8 mouse cellular contexts compared by ENCODE assay signal in genomic region chr1:64288812-64289447, GRCm38 (mm10).
DNase-seq lines count a peak whose midpoint lies in the region; ATAC-seq lines count a peak whose summit lies in the region.

No protein-coding gene starts in this region.

- H3K9me3 ChIP-seq in liver, embryonic 11.5 days (ENCODE audit: control insufficient read depth, low read length): no peaks in the 10 kb centered on the region
- H3K9me3 ChIP-seq in hindbrain, embryonic 13.5 days: no peaks in the 10 kb centered on the region
- H3K9me3 ChIP-seq in neural tube, embryonic 14.5 days (ENCODE audit: control insufficient read depth, low read length): no peaks in the 10 kb centered on the region
- no peaks in the 10 kb centered on the region for H3K9me3 ChIP-seq in liver, embryonic 12.5 days (replicated peaks)

- no peaks in the 10 kb centered on the region for H3K36me3 ChIP-seq in liver, embryonic 11.5 days (ENCODE audit: control insufficient read depth, insufficient read depth, low read length)
- H3K36me3 ChIP-seq in hindbrain, embryonic 13.5 days: no peaks in the 10 kb centered on the region
- no peaks in the 10 kb centered on the region for H3K36me3 ChIP-seq in neural tube, embryonic 14.5 days (ENCODE audit: control insufficient read depth, insufficient read depth, low read length)
- H3K36me3 ChIP-seq in liver, embryonic 12.5 days: no peaks in the 10 kb centered on the region

- WGBS in liver, embryonic 11.5 days: 54% methylated on average over 12 of the region's 12 CpGs
- WGBS in hindbrain, embryonic 13.5 days: 45% methylated on average over 12 of the region's 12 CpGs
- WGBS in neural tube, embryonic 14.5 days: 30% methylated on average over 12 of the region's 12 CpGs
- 60% methylated on average over 12 of the region's 12 CpGs for WGBS in liver, embryonic 12.5 days (ENCODE audit: insufficient replicate concordance)

- ATAC-seq in cerebellum, adult (ENCODE audit: insufficient number of reproducible peaks, low FRiP score, low TSS enrichment): no peak
- ATAC-seq in liver, embryonic 11.5 days (replicated peaks; ENCODE audit: low FRiP score): no peak
- ATAC-seq in hindbrain, embryonic 13.5 days (ENCODE audit: low FRiP score): peak; percentile 74
- peak; percentile 91 for ATAC-seq in neural tube, embryonic 14.5 days (ENCODE audit: low read depth)
- ATAC-seq in liver, embryonic 12.5 days: no peak

- no peak overlapping the region for H3K27ac ChIP-seq in liver, embryonic 11.5 days (ENCODE audit: low read depth, low read length)
- H3K27ac ChIP-seq in hindbrain, embryonic 13.5 days: peak overlapping the region; percentile 48
- H3K27ac ChIP-seq in neural tube, embryonic 14.5 days (ENCODE audit: low read depth, low read length): peak overlapping the region; percentile 4; the same call in 1 of the 2 replicates
- no peak overlapping the region for H3K27ac ChIP-seq in liver, embryonic 12.5 days

- no peak overlapping the region for H3K4me3 ChIP-seq in liver, embryonic 11.5 days (ENCODE audit: low read depth, low read length)
- H3K4me3 ChIP-seq in hindbrain, embryonic 13.5 days: no peak overlapping the region
- H3K4me3 ChIP-seq in neural tube, embryonic 14.5 days (ENCODE audit: low read depth, low read length): no peak overlapping the region
- no peak overlapping the region for H3K4me3 ChIP-seq in liver, embryonic 12.5 days

- H3K4me1 ChIP-seq in liver, embryonic 11.5 days (replicated peaks; ENCODE audit: control insufficient read depth, insufficient read depth, low read length): no peaks in the 10 kb centered on the region
- H3K4me1 ChIP-seq in hindbrain, embryonic 13.5 days (replicated peaks): peaks cover 6% of the 10 kb centered on the region
- H3K4me1 ChIP-seq in neural tube, embryonic 14.5 days (ENCODE audit: control insufficient read depth, insufficient read depth, low read length): no peaks in the 10 kb centered on the region
- H3K4me1 ChIP-seq in liver, embryonic 12.5 days: no peaks in the 10 kb centered on the region

- H3K4me2 ChIP-seq in liver, embryonic 11.5 days: no peak overlapping the region
- H3K4me2 ChIP-seq in hindbrain, embryonic 13.5 days: 0 out of 2 replicates have a peak overlapping the region, but pooled peaks have one; percentile 3
- peak overlapping the region; percentile 11; the same call in 1 of the 2 replicates for H3K4me2 ChIP-seq in neural tube, embryonic 14.5 days (ENCODE audit: low read depth, low read length)
- H3K4me2 ChIP-seq in liver, embryonic 12.5 days: no peak overlapping the region

- DNase-seq in cerebellum, adult 8-10 months: peak; percentile 19
- peak; percentile 9 for DNase-seq in liver
- DNase-seq in liver, embryonic 11.5 days (ENCODE audit: low spot score): no peak
- no peak for DNase-seq in thymus, postnatal 25 days

- no peak overlapping the region for H3K9ac ChIP-seq in liver, embryonic 11.5 days (ENCODE audit: low read depth, low read length)
- no peak overlapping the region for H3K9ac ChIP-seq in hindbrain, embryonic 13.5 days
- no peak overlapping the region for H3K9ac ChIP-seq in neural tube, embryonic 14.5 days (replicated peaks; ENCODE audit: low read depth, low read length)
- H3K9ac ChIP-seq in liver, embryonic 12.5 days: no peak overlapping the region

- no peaks in the 10 kb centered on the region for H3K27me3 ChIP-seq in liver, embryonic 11.5 days (replicated peaks; ENCODE audit: control insufficient read depth, insufficient read depth, low read length)
- H3K27me3 ChIP-seq in hindbrain, embryonic 13.5 days: no peaks in the 10 kb centered on the region
- no peaks in the 10 kb centered on the region for H3K27me3 ChIP-seq in neural tube, embryonic 14.5 days (ENCODE audit: control insufficient read depth, insufficient read depth, low read length)
- no peaks in the 10 kb centered on the region for H3K27me3 ChIP-seq in liver, embryonic 12.5 days (replicated peaks)

Comparison
In these comparisons a context has a peak if more than half of its experiments do, and no peak if none do; other contexts are left out.
1. DNase-seq: peak in cerebellum, adult 8-10 months (single experiment) and liver (single experiment); none in liver, embryonic 11.5 days (single experiment) and thymus, postnatal 25 days (single experiment).
2. ATAC-seq: peak in hindbrain, embryonic 13.5 days (single experiment) and neural tube, embryonic 14.5 days (single experiment); none in cerebellum, adult (single experiment), liver, embryonic 11.5 days (single experiment) and liver, embryonic 12.5 days (single experiment).
3. H3K27ac ChIP-seq: peak in hindbrain, embryonic 13.5 days (single experiment) and neural tube, embryonic 14.5 days (single experiment); none in liver, embryonic 11.5 days (single experiment) and liver, embryonic 12.5 days (single experiment).
4. H3K4me2 ChIP-seq: peak in hindbrain, embryonic 13.5 days (single experiment) and neural tube, embryonic 14.5 days (single experiment); none in liver, embryonic 11.5 days (single experiment) and liver, embryonic 12.5 days (single experiment).